ENCODE assay signal across 9 mouse cellular contexts in genomic region chr14:40955146-40955545, GRCm38 (mm10). TPM values are rescaled to one million over a fixed set of nuclear protein-coding genes. Genes with fewer than 3 reads are reported as not detected.
A peak's percentile ranks its signal among the peaks of the same experiment; 100 is the strongest.
DNase-seq lines count a peak whose midpoint lies in the region; ATAC-seq lines count a peak whose summit lies in the region.
"Had no signal": no experiment of that assay in that cellular context is flagged by ENCODE, and none has a peak within 500 bp of the region (broad histone marks: within the 10 kb centered on the region; RNA-seq: fewer than 3 reads in every experiment).

No protein-coding gene starts in this region.

- no peaks in the 10 kb centered on the region for H3K36me3 ChIP-seq in heart, embryonic 14.5 days (ENCODE audit: control insufficient read depth, insufficient read depth, low read length)
- H3K36me3 ChIP-seq in hindbrain, embryonic 11.5 days (ENCODE audit: control insufficient read depth, insufficient read depth, low read length) = no peaks in the 10 kb centered on the region
- no peaks in the 10 kb centered on the region for H3K36me3 ChIP-seq in midbrain, embryonic 13.5 days

- H3K9ac ChIP-seq in heart, embryonic 14.5 days (ENCODE audit: low read length) = no peak overlapping the region
- peak overlapping the region; percentile 23 for H3K9ac ChIP-seq in hindbrain, embryonic 11.5 days (ENCODE audit: low read depth, low read length)
- peak overlapping the region; percentile 63; the same call in 1 of the 2 replicates for H3K9ac ChIP-seq in midbrain, embryonic 13.5 days (replicated peaks)

- no peaks in the 10 kb centered on the region for H3K9me3 ChIP-seq in heart, embryonic 14.5 days (ENCODE audit: control insufficient read depth, low read length)
- H3K9me3 ChIP-seq in hindbrain, embryonic 11.5 days (ENCODE audit: control insufficient read depth, low read length) = no peaks in the 10 kb centered on the region
- no peaks in the 10 kb centered on the region for H3K9me3 ChIP-seq in midbrain, embryonic 13.5 days

- peaks cover 38 to 60% of the 10 kb centered on the region in 2 experiments for H3K4me1 ChIP-seq in heart, embryonic 14.5 days (ENCODE audit: control insufficient read depth in 2 of 2, insufficient read depth in 2 of 2, low read length in 2 of 2)
- H3K4me1 ChIP-seq in brown adipose tissue, adult 24 weeks (ENCODE audit: control insufficient read depth, insufficient read depth, insufficient read length, low read length) = peaks cover 68% of the 10 kb centered on the region
- peaks cover 42% of the 10 kb centered on the region for H3K4me1 ChIP-seq in hindbrain, embryonic 11.5 days (replicated peaks; ENCODE audit: control insufficient read depth, insufficient read depth, low read length)
- H3K4me1 ChIP-seq in midbrain, embryonic 13.5 days (replicated peaks) = peaks cover 86% of the 10 kb centered on the region

- H3K4me3 ChIP-seq in heart, embryonic 14.5 days (ENCODE audit: control insufficient read depth in 1 of 2, insufficient read depth in 1 of 2, low read depth in 1 of 2, low read length in 2 of 2) = no peak overlapping the region
- H3K4me3 ChIP-seq in brown adipose tissue, adult 24 weeks (ENCODE audit: insufficient read depth, low read depth, low read length) = no peak overlapping the region
- no peak overlapping the region for H3K4me3 ChIP-seq in hindbrain, embryonic 11.5 days (ENCODE audit: low read depth, low read length)
- H3K4me3 ChIP-seq in midbrain, embryonic 13.5 days (replicated peaks) = no peak overlapping the region

- no peaks in the 10 kb centered on the region for H3K27me3 ChIP-seq in heart, embryonic 14.5 days (ENCODE audit: control insufficient read depth, insufficient read depth, low read length)
- no peaks in the 10 kb centered on the region for H3K27me3 ChIP-seq in hindbrain, embryonic 11.5 days (ENCODE audit: control insufficient read depth, insufficient read depth, low read length)
- no peaks in the 10 kb centered on the region for H3K27me3 ChIP-seq in midbrain, embryonic 13.5 days
- H3K27me3 ChIP-seq: CH12.LX had no signal

- H3K4me2 ChIP-seq in heart, embryonic 14.5 days (ENCODE audit: low read length) = peak overlapping the region; percentile 49
- no peak overlapping the region for H3K4me2 ChIP-seq in hindbrain, embryonic 11.5 days (replicated peaks; ENCODE audit: low read depth, low read length)
- peak overlapping the region; percentile 44 for H3K4me2 ChIP-seq in midbrain, embryonic 13.5 days (replicated peaks)

- DNase-seq in heart, postnatal 14 days = no peak
- no peak for DNase-seq in hindbrain, embryonic 11.5 days (ENCODE audit: low spot score)
- no peak for DNase-seq in left cerebral cortex, adult 9 months (ENCODE audit: low spot score in 2 of 2)
- no peak for DNase-seq in layer of hippocampus, adult 8-10 months (ENCODE audit: low spot score in 2 of 2)

- ATAC-seq in heart, embryonic 14.5 days (ENCODE audit: insufficient number of reproducible peaks, insufficient read depth, low FRiP score, low read depth) = no peak
- ATAC-seq in hindbrain, embryonic 11.5 days (ENCODE audit: low FRiP score) = no peak
- ATAC-seq in midbrain, embryonic 13.5 days = no peak
- no peak for ATAC-seq in erythroblast, adult 5-6 weeks (replicated peaks; ENCODE audit: low FRiP score, poor library complexity, severe bottlenecking)

- peak overlapping the region; percentile 75 to 86; a peak in 3 of 4 replicates for H3K27ac ChIP-seq in heart, embryonic 14.5 days (replicated peaks in 1 of 2; ENCODE audit: control insufficient read depth in 1 of 2, insufficient read depth in 1 of 2, low read depth in 2 of 2, low read length in 2 of 2)
- H3K27ac ChIP-seq in brown adipose tissue, adult 24 weeks (replicated peaks; ENCODE audit: low read depth, low read length) = peak overlapping the region; percentile 78
- H3K27ac ChIP-seq in hindbrain, embryonic 11.5 days (ENCODE audit: low read depth, low read length) = peak overlapping the region; percentile 99
- H3K27ac ChIP-seq in midbrain, embryonic 13.5 days = peak overlapping the region; percentile 98

- intact Hi-C loops in heart, postnatal 14 days (cut with DNase I) = no loop called here

- WGBS in heart, embryonic 14.5 days = 60% methylated on average over 1 of the region's 1 CpGs
- 68% methylated on average over 1 of the region's 1 CpGs for WGBS in hindbrain, embryonic 11.5 days
- WGBS in midbrain, embryonic 13.5 days = 67% methylated on average over 1 of the region's 1 CpGs

RNA-seq across cellular contexts. Expression of gene Tspan14, which starts 11.5 kb away (rescaled TPM):
- 43.4 and 45.2 TPM in 2 replicates for polyA plus RNA-seq in heart, embryonic 14.5 days (2014; fragmentation: Nextera tagmentation; extraction: Ambion mirVana)
- total RNA-seq in heart, postnatal 14 days (2021) = 10 to 100 TPM; 27.9 to 28.7 TPM
- polyA plus RNA-seq in brown adipose tissue, adult 24 weeks (2012; ENCODE audit: insufficient read depth, insufficient read length, missing spikeins) = 27.1 and 43.2 TPM in 2 replicates
- polyA plus RNA-seq in hindbrain, embryonic 11.5 days (2014; fragmentation: Nextera tagmentation; extraction: Ambion mirVana) = 96.5 and 105 TPM in 2 replicates
- polyA plus RNA-seq in midbrain, embryonic 13.5 days (2015; fragmentation: Nextera tagmentation; extraction: Ambion mirVana) = 79.7 and 80.4 TPM in 2 replicates
- 4.0 and 7.3 TPM in 2 replicates for total RNA-seq in erythroblast, adult 5-6 weeks (2015; ENCODE audit: low replicate concordance)
- total RNA-seq in erythroblast, adult 5-6 weeks (2017; ENCODE audit: low replicate concordance) = 8.2 and 9.4 TPM in 2 replicates
- 10 to 100 TPM; 33.0 to 45.1 (median 38.3) TPM for total RNA-seq in layer of hippocampus, adult 8-10 months (2022)

RNA-seq across cellular contexts. Expression of gene Fam213a, which starts 58.4 kb away (rescaled TPM):
- 42.2 and 46.7 TPM in 2 replicates for polyA plus RNA-seq in heart, embryonic 14.5 days (2014; fragmentation: Nextera tagmentation; extraction: Ambion mirVana)
- total RNA-seq in heart, postnatal 14 days (2021) = 10 to 100 TPM; 17.1 to 22.2 TPM
- polyA plus RNA-seq in brown adipose tissue, adult 24 weeks (2012; ENCODE audit: insufficient read depth, insufficient read length, missing spikeins) = 532 and 638 TPM in 2 replicates
- 54.9 and 65.8 TPM in 2 replicates for polyA plus RNA-seq in hindbrain, embryonic 11.5 days (2014; fragmentation: Nextera tagmentation; extraction: Ambion mirVana)
- 66.9 and 67.2 TPM in 2 replicates for polyA plus RNA-seq in midbrain, embryonic 13.5 days (2015; fragmentation: Nextera tagmentation; extraction: Ambion mirVana)
- 1,227 and 1,297 TPM in 2 replicates for total RNA-seq in erythroblast, adult 5-6 weeks (2015; ENCODE audit: low replicate concordance)
- 2,096 and 2,327 TPM in 2 replicates for total RNA-seq in erythroblast, adult 5-6 weeks (2017; ENCODE audit: low replicate concordance)
- 100 to 1,000 TPM; 135 to 159 (median 145) TPM for total RNA-seq in layer of hippocampus, adult 8-10 months (2022)
